Mouse (Mus musculus) fat pad, adult 2 months (tissue): ENCODE measurements around the gene Trim34a.
A peak's percentile ranks its signal among the peaks of the same experiment; 100 is the strongest.
"Not testable (repeated sequence)": the region's sequence is repeated elsewhere in the genome, so short reads cannot be mapped to it uniquely, and the experiment has no call there.

Experiments
- DNase-seq: peaks from one replicate; pipeline ENCODE4 v3.0.0-alpha.2; 2011; ENCODE audit warnings: low read depth, low spot score; ENCODE audit errors: extremely low read depth

Gene Trim34a

GRCm38 (mm10) chr7:104244287-104245181 is at the start of gene Trim34a:
Trim34a (plus strand) TSS chr7:104244457.
- DNase-seq: no peak

GRCm38 (mm10) chr7:104195885-104196284 is 48.4 kb upstream of the Trim34a start, which contains the start of gene Olfr649:
Olfr649 (minus strand) TSS chr7:104195985.
- DNase-seq: no peak

- DNase-seq: no peak
Measured at GRCm38 (mm10) chr7:104199822-104200221, 44.4 kb upstream of the Trim34a start.

GRCm38 (mm10) chr7:104206197-104206596 is 38.1 kb upstream of the Trim34a start:
- DNase-seq: no peak

GRCm38 (mm10) chr7:104216011-104216535 is 28.2 kb upstream of the Trim34a start:
- no peak for DNase-seq

- DNase-seq: no peak
Measured at GRCm38 (mm10) chr7:104217881-104218280, 26.4 kb upstream of the Trim34a start.

GRCm38 (mm10) chr7:104218701-104219569 is 25.3 kb upstream of the Trim34a start, which contains the start of gene Trim6:
Trim6 (plus strand) TSS chr7:104218793.
- DNase-seq: peak; percentile 14

- no peak for DNase-seq
Measured at GRCm38 (mm10) chr7:104231203-104231602, 13.1 kb upstream of the Trim34a start.

- DNase-seq: no peak
Measured at GRCm38 (mm10) chr7:104240857-104241256, 3.4 kb upstream of the Trim34a start.

- no peak for DNase-seq
Measured at GRCm38 (mm10) chr7:104243616-104244015, 641 bp upstream of the Trim34a start.

- not testable (repeated sequence) for DNase-seq
Measured at GRCm38 (mm10) chr7:104260380-104260779, 16.1 kb downstream of the Trim34a start.

GRCm38 (mm10) chr7:104265335-104265734 is 21.1 kb downstream of the Trim34a start:
- DNase-seq: not testable (repeated sequence)

- DNase-seq: not testable (repeated sequence)
Measured at GRCm38 (mm10) chr7:104279361-104279760, 35.1 kb downstream of the Trim34a start.

GRCm38 (mm10) chr7:104287576-104288443 is 43.6 kb downstream of the Trim34a start, which contains the start of gene Trim5:
Trim5 (minus strand) TSS chr7:104288094.
- DNase-seq: not testable (repeated sequence)

- no peak for DNase-seq
Measured at GRCm38 (mm10) chr7:104290641-104291040, 46.4 kb downstream of the Trim34a start.

GRCm38 (mm10) chr7:104291638-104292400 is 47.6 kb downstream of the Trim34a start:
- no peak for DNase-seq
